Mouse (Mus musculus): ENCODE results near the gene Adap1. TPM values are rescaled to one million over a fixed set of nuclear protein-coding genes. Genes with fewer than 3 reads are reported as not detected.

Adap1 gene
- 1 to 10 TPM; 1.4 to 1.5 TPM for total RNA-seq (2021)

- no peak for DNase-seq (ENCODE audit: low spot score)
- intact Hi-C loops (cut with DNase I), result loop anchor here (2.0 to 10.0 kb wide), 2 partner anchors 43 to 339 kb away; no protein-coding TSS in a partner anchor
These were observed at the start of gene Adap1 for GRCm38 (mm10) chr5:139325395-139325966. Adap1 (minus strand) TSS chr5:139325622.

GRCm38 (mm10) chr5:139374841-139375240 is 49.4 kb upstream of the Adap1 start:
- DNase-seq (ENCODE audit: low spot score), result no peak
- intact Hi-C loops (cut with DNase I), result no loop called here

- intact Hi-C loops (cut with DNase I), result no loop called here
- DNase-seq (ENCODE audit: low spot score), result no peak
These were observed 48.5 kb upstream of the Adap1 start for GRCm38 (mm10) chr5:139373889-139374444.

- DNase-seq (ENCODE audit: low spot score), result no peak
- intact Hi-C loops (cut with DNase I), result no loop called here
These were observed 47.7 kb upstream of the Adap1 start for GRCm38 (mm10) chr5:139373126-139373525.

GRCm38 (mm10) chr5:139371631-139372401 is 46.4 kb upstream of the Adap1 start:
- intact Hi-C loops (cut with DNase I), result no loop called here
- peak; percentile 85 for DNase-seq (ENCODE audit: low spot score)

GRCm38 (mm10) chr5:139371118-139371517 is 45.7 kb upstream of the Adap1 start:
- no peak for DNase-seq (ENCODE audit: low spot score)
- intact Hi-C loops (cut with DNase I), result no loop called here

GRCm38 (mm10) chr5:139370336-139370735 is 44.9 kb upstream of the Adap1 start:
- intact Hi-C loops (cut with DNase I), result no loop called here
- no peak for DNase-seq (ENCODE audit: low spot score)

- DNase-seq (ENCODE audit: low spot score), result no peak
- intact Hi-C loops (cut with DNase I), result no loop called here
These were observed 43.4 kb upstream of the Adap1 start for GRCm38 (mm10) chr5:139368638-139369320.

GRCm38 (mm10) chr5:139367884-139368458 is 42.5 kb upstream of the Adap1 start:
- intact Hi-C loops (cut with DNase I), result no loop called here
- DNase-seq (ENCODE audit: low spot score), result no peak

GRCm38 (mm10) chr5:139366484-139366883 is 41.1 kb upstream of the Adap1 start:
- intact Hi-C loops (cut with DNase I), result no loop called here

GRCm38 (mm10) chr5:139365827-139366226 is 40.4 kb upstream of the Adap1 start:
- DNase-seq (ENCODE audit: low spot score), result no peak
- intact Hi-C loops (cut with DNase I), result loop anchor here (2.0 kb wide), 1 partner anchor 101 kb away; no protein-coding TSS in a partner anchor

More at GRCm38 (mm10) chr5:139366484-139366883, 41.1 kb upstream of the Adap1 start:
- no peak for DNase-seq (ENCODE audit: low spot score)

GRCm38 (mm10) chr5:139364911-139365571 is 39.6 kb upstream of the Adap1 start:
- DNase-seq (ENCODE audit: low spot score), result no peak
- intact Hi-C loops (cut with DNase I), result loop anchor here (1.0 to 5.0 kb wide), 3 partner anchors 33 to 102 kb away; no protein-coding TSS in a partner anchor

GRCm38 (mm10) chr5:139364260-139364910 is 39.0 kb upstream of the Adap1 start:
- intact Hi-C loops (cut with DNase I), result loop anchor here (1.0 to 5.0 kb wide), 3 partner anchors 34 to 102 kb away; no protein-coding TSS in a partner anchor

GRCm38 (mm10) chr5:139363858-139364257 is 38.4 kb upstream of the Adap1 start:
- intact Hi-C loops (cut with DNase I), result loop anchor here (1.0 to 5.0 kb wide), 4 partner anchors 34 to 141 kb away; no protein-coding TSS in a partner anchor
- no peak for DNase-seq (ENCODE audit: low spot score)

More at GRCm38 (mm10) chr5:139364260-139364910, 39.0 kb upstream of the Adap1 start:
- DNase-seq (ENCODE audit: low spot score), result peak; percentile 73

- intact Hi-C loops (cut with DNase I), result no loop called here
- DNase-seq (ENCODE audit: low spot score), result no peak
These were observed 33.8 kb upstream of the Adap1 start for GRCm38 (mm10) chr5:139359244-139359643.

GRCm38 (mm10) chr5:139358653-139359052 is 33.2 kb upstream of the Adap1 start:
- intact Hi-C loops (cut with DNase I), result no loop called here
- no peak for DNase-seq (ENCODE audit: low spot score)

- no peak for DNase-seq (ENCODE audit: low spot score)
- intact Hi-C loops (cut with DNase I), result loop anchor here (1.0 kb wide), 1 partner anchor 23 kb away; no protein-coding TSS in a partner anchor
These were observed 29.9 kb upstream of the Adap1 start for GRCm38 (mm10) chr5:139355235-139355772.

GRCm38 (mm10) chr5:139353946-139354345 is 28.5 kb upstream of the Adap1 start:
- no peak for DNase-seq (ENCODE audit: low spot score)
- intact Hi-C loops (cut with DNase I), result no loop called here
